Mouse (Mus musculus) liver, adult 2 months (tissue): Measurements from ENCODE around the gene Oaz1. TPM values are rescaled to one million over a fixed set of nuclear protein-coding genes. Genes with fewer than 3 reads are reported as not detected.

Experiments
- DNase-seq: peaks from one replicate; pipeline ENCODE4 v3.0.0-alpha.2; 2011; ENCODE audit warnings: low read depth, low spot score; ENCODE audit errors: extremely low read depth
- H3K27ac ChIP-seq: fragments of 200-500 bp; replicated peaks from 2 replicates; pipeline ENCODE4 v1.5.1; 2012; ENCODE audit warnings: low read depth, mild to moderate bottlenecking, control low read depth, inconsistent platforms, low read length; ENCODE audit not compliant: insufficient read depth
- H3K27me3 ChIP-seq: fragments of 200-500 bp; 2 replicates; pipeline ENCODE4 v1.6.1; 2012; ENCODE audit warnings: mild to moderate bottlenecking, moderate library complexity, low read length, inconsistent platforms; ENCODE audit not compliant: control insufficient read depth, insufficient read depth
- H3K36me3 ChIP-seq: fragments of 200-500 bp; 2 replicates; pipeline ENCODE4 v1.6.1; 2012; ENCODE audit warnings: low read length, inconsistent platforms; ENCODE audit not compliant: control insufficient read depth, insufficient read depth
- H3K4me1 ChIP-seq: fragments of 200-500 bp; 2 replicates; pipeline ENCODE4 v1.6.1; 2011; ENCODE audit warnings: low read length; ENCODE audit not compliant: control insufficient read depth, insufficient read depth
- H3K4me3 ChIP-seq: fragments of 200-500 bp; 2 replicates; pipeline ENCODE4 v1.5.1; 2011; ENCODE audit warnings: low read depth, mild to moderate bottlenecking, control low read depth, low read length, moderate library complexity; ENCODE audit not compliant: insufficient read depth
- H3K79me2 ChIP-seq: fragments of 200-500 bp; 2 replicates; pipeline ENCODE4 v1.6.1; 2012; ENCODE audit warnings: inconsistent platforms, mild to moderate bottlenecking, low read length, moderate library complexity; ENCODE audit not compliant: control insufficient read depth, insufficient read depth
- H3K9ac ChIP-seq: fragments of 200-500 bp; 2 replicates; pipeline ENCODE4 v1.6.1; 2012; ENCODE audit warnings: low read depth, mild to moderate bottlenecking, control low read depth, inconsistent platforms, low read length
- CTCF ChIP-seq: fragments of 200-500 bp; IDR thresholded peaks from 2 replicates; pipeline ENCODE4 v1.5.1; 2011; ENCODE audit warnings: low read depth, low read length, control low read depth
- POLR2A ChIP-seq: fragments of 200-500 bp; IDR thresholded peaks from 2 replicates; pipeline ENCODE4 v1.6.1; 2011; ENCODE audit warnings: low read length, control low read depth; ENCODE audit not compliant: insufficient read depth; ENCODE audit errors: extremely low read depth
- WGBS: fragments of 180-500 bp; shearing (Covaris S2); methylation state at CpG from one replicate; pipeline ENCODE4 v1.1.7; 2018; 5-methylcytosine and 5-hydroxymethylcytosine counted together
- polyA plus RNA-seq: library from polyadenylated mRNA; depleted of rRNA; stranded (reverse); fragments of >200 nt; gene quantifications from 2 replicates; pipeline ENCODE4 v1.2.3, GENCODE M21; 2012
- total RNA-seq: library from RNA; depleted of rRNA; stranded (reverse); fragments of >200 nt; gene quantifications from 2 replicates; pipeline ENCODE4 v1.2.3, GENCODE M21; 2014

The Oaz1 gene
- total and polyA plus RNA-seq, 2 experiments = 527 to 1,187 TPM

DNA sequence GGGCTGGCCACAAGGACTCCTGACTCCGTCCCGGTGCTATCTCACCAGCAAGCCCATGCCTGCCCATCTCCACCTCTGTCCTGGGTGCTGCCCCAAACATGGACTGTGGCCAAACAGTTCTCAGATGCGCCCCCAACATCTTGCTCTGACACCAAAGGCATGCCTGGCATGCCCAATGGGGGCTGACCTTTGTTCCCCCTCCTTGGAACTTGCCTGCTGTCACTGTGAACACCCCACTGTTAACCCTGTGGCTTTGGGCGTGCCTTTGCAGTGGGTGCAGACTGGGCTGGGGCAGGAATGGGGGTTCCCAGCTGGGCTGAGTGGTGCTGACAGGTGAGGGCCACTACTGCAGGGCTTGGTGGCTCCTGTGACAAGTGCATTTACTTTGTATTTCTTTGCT, 32.7 kb upstream of the Oaz1 start:
- Histone ChIP-seq H3K9ac (no peak overlapping the region), H3K36me3 (peaks cover 4% of the 10 kb centered on the region; the same call in 1 of the 2 replicates), H3K27me3 (no peaks in the 10 kb centered on the region), H3K4me1 (peaks cover 7% of the 10 kb centered on the region), H3K79me2 (peaks cover 3% of the 10 kb centered on the region; the same call in 1 of the 2 replicates), H3K27ac (no peak overlapping the region), H3K4me3 (no peak overlapping the region)
- DNase-seq = no peak
- TF ChIP-seq CTCF (no peak), POLR2A (no peak)
- WGBS = 94% methylated on average over 4 of the region's 4 CpGs

DNA sequence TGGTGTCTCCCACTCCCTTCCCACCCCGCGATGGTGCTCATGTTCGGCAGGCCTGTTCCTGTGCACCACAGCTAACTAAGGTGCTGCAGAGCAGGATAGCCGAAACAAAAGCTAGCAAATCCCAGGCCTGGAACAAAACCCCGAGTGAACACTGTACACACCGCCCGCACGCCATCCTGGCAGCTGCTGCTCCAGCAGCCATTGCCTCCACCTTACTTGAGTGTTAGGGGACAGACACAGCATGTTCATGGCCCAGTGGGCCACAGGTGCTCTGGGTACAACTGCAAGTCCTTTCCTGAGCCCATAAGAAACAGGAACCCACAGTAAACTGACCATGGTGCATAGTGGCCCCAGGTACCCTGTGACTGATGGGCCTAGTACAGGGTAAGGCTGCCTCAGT, 31.7 kb upstream of the Oaz1 start:
- Histone ChIP-seq H3K27me3 (no peaks in the 10 kb centered on the region), H3K9ac (no peak overlapping the region), H3K4me1 (peaks cover 12% of the 10 kb centered on the region), H3K79me2 (peaks cover 9% of the 10 kb centered on the region; the same call in 1 of the 2 replicates), H3K36me3 (peaks cover 4% of the 10 kb centered on the region; the same call in 1 of the 2 replicates), H3K27ac (no peak overlapping the region), H3K4me3 (no peak overlapping the region)
- WGBS = 89% methylated on average over 8 of the region's 8 CpGs
- TF ChIP-seq POLR2A = no peak
- TF ChIP-seq CTCF = no peak
- no peak for DNase-seq

DNA sequence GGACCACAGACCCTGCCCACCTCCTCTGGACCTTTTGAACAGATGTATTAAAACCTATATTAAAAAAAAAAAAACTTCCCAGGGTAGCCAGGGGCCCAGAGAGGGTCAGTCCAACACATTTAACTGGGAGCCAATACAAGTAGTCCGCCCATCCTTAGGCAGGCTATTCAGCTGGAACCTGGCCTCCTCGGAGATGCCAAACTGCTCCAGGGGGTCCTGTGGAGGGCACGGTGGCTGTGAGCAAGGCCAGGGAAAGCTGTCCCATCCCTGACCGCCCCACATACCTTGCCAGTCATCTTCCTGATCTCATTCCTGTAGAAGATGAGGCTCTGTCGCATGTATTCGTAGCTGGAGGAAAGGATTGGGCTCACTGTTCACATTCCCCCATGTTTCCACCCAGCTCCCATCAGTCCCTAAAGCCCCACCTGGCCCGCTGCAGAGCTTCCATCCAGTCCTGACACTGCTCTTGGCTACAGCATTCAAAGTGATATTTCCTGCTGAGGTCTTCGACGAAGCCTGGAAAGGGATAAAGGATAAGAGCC, 30.1 kb upstream of the Oaz1 start:
- Histone ChIP-seq H3K4me3 (no peak overlapping the region), H3K27me3 (no peaks in the 10 kb centered on the region), H3K9ac (0 out of 2 replicates have a peak overlapping the region, but pooled peaks have one; percentile 5), H3K27ac (no peak overlapping the region), H3K4me1 (peaks cover 12% of the 10 kb centered on the region), H3K79me2 (peaks cover 13% of the 10 kb centered on the region; the same call in 1 of the 2 replicates), H3K36me3 (no peaks in the 10 kb centered on the region; the same call in 1 of the 2 replicates)
- no peak for TF ChIP-seq POLR2A
- TF ChIP-seq CTCF = no peak
- 82% methylated on average over 9 of the region's 9 CpGs for WGBS
- DNase-seq = no peak

DNA sequence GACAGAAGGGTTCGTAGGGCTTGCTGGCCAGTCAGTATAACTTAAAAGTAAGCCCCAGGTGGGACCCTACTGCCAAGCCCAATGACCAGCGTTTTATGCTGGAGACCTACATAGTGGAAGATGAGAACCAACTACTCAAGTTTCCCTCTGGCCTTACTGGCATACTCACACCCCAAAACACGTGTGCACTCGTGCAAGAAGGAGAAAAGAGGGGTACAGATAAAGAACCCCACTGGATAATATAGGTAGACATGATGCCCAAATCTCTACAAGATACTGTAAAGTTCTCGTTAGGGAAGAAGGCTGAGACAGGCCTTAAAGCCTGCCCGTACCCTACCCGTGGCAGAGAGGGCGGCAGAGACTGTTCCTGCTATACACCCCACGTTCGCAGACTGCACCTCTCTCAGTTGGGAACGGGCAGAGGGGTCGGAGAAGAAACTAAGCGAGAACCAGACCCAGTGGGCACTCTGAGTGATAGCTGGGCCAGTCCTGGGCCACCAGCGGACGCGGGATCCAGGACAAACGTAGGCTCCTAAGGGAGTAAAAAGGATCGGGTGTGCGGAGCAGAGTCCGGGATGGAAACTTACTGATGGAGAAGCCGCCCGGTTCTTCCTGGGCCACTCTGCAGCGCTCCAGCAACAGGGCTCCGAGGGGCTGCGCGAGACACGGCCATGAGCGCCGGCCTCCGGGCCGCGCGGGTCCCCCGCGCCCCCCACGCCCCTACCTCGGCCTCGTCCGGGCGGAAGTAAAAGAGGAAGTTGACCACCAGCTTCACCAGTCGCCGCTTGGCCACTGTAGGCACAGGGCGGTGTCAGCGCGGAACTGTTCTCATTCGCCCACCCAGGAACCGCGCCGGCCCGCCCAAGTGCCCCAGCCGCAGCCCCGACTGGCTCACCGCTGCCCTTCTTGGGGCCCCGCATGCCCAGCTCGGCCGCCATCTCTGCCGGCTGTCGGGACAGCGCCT, 29.0 kb upstream of the Oaz1 start:
- TF ChIP-seq POLR2A (no peak), CTCF (no peak)
- no peaks in the 10 kb centered on the region for H3K27me3 ChIP-seq
- H3K36me3 ChIP-seq = no peaks in the 10 kb centered on the region; the same call in 1 of the 2 replicates
- H3K27ac ChIP-seq = peak overlapping the region; percentile 93
- H3K79me2 ChIP-seq = peaks cover 13% of the 10 kb centered on the region; the same call in 1 of the 2 replicates
- H3K4me3 ChIP-seq = peak overlapping the region; percentile 74
- H3K9ac ChIP-seq = peak overlapping the region; percentile 84
- no peak for DNase-seq
- WGBS = 2% methylated on average over 59 of the region's 59 CpGs
- H3K4me1 ChIP-seq = peaks cover 12% of the 10 kb centered on the region

DNA sequence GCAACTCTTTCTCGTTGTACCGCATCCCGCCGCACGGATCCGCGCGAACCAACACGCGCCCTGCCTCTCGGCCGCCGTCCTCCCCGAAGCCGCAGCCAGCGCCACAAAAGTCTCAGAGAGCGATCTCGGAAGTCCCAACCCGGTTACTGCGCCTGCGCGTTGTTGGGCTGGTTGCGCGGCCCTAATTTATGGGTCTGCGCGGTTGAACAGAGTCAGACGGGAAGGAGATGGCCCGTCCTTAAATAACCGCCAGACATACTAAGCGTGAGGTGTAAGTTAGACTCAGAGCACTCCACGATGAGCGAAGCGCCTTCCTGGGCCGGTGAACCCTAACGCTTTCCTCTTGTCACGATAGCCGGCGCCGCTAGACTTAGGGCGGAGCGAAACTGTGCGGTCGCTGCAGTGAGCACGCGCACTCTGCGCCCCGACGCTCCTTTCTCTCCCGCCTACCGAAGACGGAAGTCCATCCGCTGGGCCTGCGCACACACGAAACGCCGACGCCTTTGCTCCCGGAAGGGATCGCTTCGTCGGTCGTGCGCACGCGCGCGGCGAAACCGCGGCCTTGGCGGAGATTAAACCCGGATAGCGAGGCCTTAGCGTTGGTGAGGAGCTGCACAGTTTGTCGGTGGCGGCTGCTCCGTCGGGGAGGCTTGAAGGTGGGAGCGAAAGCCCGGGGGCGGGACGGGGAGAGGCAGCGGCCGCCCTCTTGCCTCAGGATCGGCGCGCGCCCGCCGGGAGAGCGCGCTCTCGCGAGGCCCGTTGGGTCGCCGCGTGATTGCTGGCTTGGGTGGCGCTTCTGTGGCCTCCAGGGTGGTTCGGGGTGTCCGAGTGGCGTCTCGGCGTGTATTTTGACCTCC, 28.1 kb upstream of the Oaz1 start, which contains the start of the genes Sf3a2 and Plekhj1:
Sf3a2 (plus strand) TSS at position 49 of the 857 bp plus-strand sequence.
Plekhj1 (minus strand) TSS at position 477 of the 857 bp plus-strand sequence.
- peak within 1 kb of the TSS; percentile 90 for H3K9ac ChIP-seq
- H3K4me1 ChIP-seq = peaks cover 12% of the 10 kb centered on the region
- TF ChIP-seq CTCF (no peak), POLR2A (peak; percentile 68; the same call in 1 of the 2 replicates)
- H3K4me3 ChIP-seq = peak within 1 kb of the TSS; percentile 74
- H3K79me2 ChIP-seq = peaks cover 13% of the 10 kb centered on the region; the same call in 1 of the 2 replicates
- under 1% methylated on average over 104 of the region's 104 CpGs for WGBS
- peaks cover 2% of the 10 kb centered on the region; the same call in 1 of the 2 replicates for H3K36me3 ChIP-seq
- peak; percentile 92 for DNase-seq
- H3K27me3 ChIP-seq = no peaks in the 10 kb centered on the region
- peak within 1 kb of the TSS; percentile 93 for H3K27ac ChIP-seq
